Mouse (Mus musculus) forebrain, embryonic 12.5 days (tissue): ENCODE data around the gene Mien1. TPM values are rescaled to one million over a fixed set of nuclear protein-coding genes. Genes with fewer than 3 reads are reported as not detected.

Experiments used
- ATAC-seq: fragments of 200-750 bp; cut with Nextera tagmentation; 2 replicates; pipeline ENCODE4 v1.8.0; 2017; ENCODE audit warnings: moderate TSS enrichment; ENCODE audit not compliant: low FRiP score
- H3K27ac ChIP-seq: fragments of 300-500 bp; sonication (generic); 2 replicates; pipeline ENCODE4 v1.5.1; 2016; ENCODE audit warnings: mild to moderate bottlenecking
- H3K27me3 ChIP-seq: fragments of 300-500 bp; sonication (generic); 2 replicates; pipeline ENCODE4 v1.6.1; 2016; ENCODE audit warnings: mild to moderate bottlenecking
- H3K36me3 ChIP-seq: fragments of 300-500 bp; sonication (generic); replicated peaks from 2 replicates; pipeline ENCODE4 v1.6.1; 2016; ENCODE audit warnings: mild to moderate bottlenecking
- H3K4me1 ChIP-seq: fragments of 300-500 bp; sonication (generic); 2 replicates; pipeline ENCODE4 v1.6.1; 2016
- H3K4me2 ChIP-seq: fragments of 300-500 bp; sonication (generic); 2 replicates; pipeline ENCODE4 v1.6.1; 2016; ENCODE audit warnings: mild to moderate bottlenecking, moderate library complexity
- H3K4me3 ChIP-seq: fragments of 300-500 bp; sonication (generic); replicated peaks from 2 replicates; pipeline ENCODE4 v1.5.1; 2016; ENCODE audit warnings: mild to moderate bottlenecking
- H3K9ac ChIP-seq: fragments of 300-500 bp; sonication (generic); 2 replicates; pipeline ENCODE4 v1.6.1; 2016; ENCODE audit warnings: mild to moderate bottlenecking
- H3K9me3 ChIP-seq: fragments of 300-500 bp; sonication (generic); 2 replicates; pipeline ENCODE4 v1.6.1; 2016
- WGBS: fragments of 180-500 bp; shearing (Covaris S2); methylation state at CpG from one replicate; pipeline ENCODE4 v1.1.7; 2016; 5-methylcytosine and 5-hydroxymethylcytosine counted together
- polyA plus RNA-seq: library from polyadenylated mRNA; unstranded; fragments of >200 nt; fragmentation: Nextera tagmentation; extraction: Ambion mirVana; gene quantifications from 2 replicates; pipeline ENCODE4 v1.2.1, GENCODE M21; 2016

Gene Mien1
- polyA plus RNA-seq, 1 experiment from 2014 or later = 142 TPM

GRCm38 (mm10) chr11:98445238-98445637, 6.4 kb upstream of the Mien1 start:
- no peak for ATAC-seq
- WGBS = 38% methylated on average over 1 of the region's 1 CpGs
- H3K27ac ChIP-seq = no peak overlapping the region
- peaks cover 10% of the 10 kb centered on the region for H3K4me1 ChIP-seq
- no peak overlapping the region for H3K4me2 ChIP-seq
- no peaks in the 10 kb centered on the region for H3K36me3 ChIP-seq
- no peaks in the 10 kb centered on the region for H3K9me3 ChIP-seq
- H3K4me3 ChIP-seq = no peak overlapping the region
- no peak overlapping the region for H3K9ac ChIP-seq
- H3K27me3 ChIP-seq = peaks cover 49% of the 10 kb centered on the region

GRCm38 (mm10) chr11:98443688-98444087, 4.9 kb upstream of the Mien1 start:
- H3K4me3 ChIP-seq = no peak overlapping the region
- H3K9me3 ChIP-seq = no peaks in the 10 kb centered on the region
- 91% methylated on average over 1 of the region's 1 CpGs for WGBS
- H3K27ac ChIP-seq = no peak overlapping the region
- ATAC-seq = no peak
- H3K27me3 ChIP-seq = peaks cover 36% of the 10 kb centered on the region
- peaks cover 10% of the 10 kb centered on the region for H3K4me1 ChIP-seq
- no peak overlapping the region for H3K9ac ChIP-seq
- H3K4me2 ChIP-seq = no peak overlapping the region
- H3K36me3 ChIP-seq = no peaks in the 10 kb centered on the region

- Histone ChIP-seq H3K4me2 (no peak overlapping the region), H3K4me1 (peaks cover 9% of the 10 kb centered on the region), H3K9ac (no peak overlapping the region), H3K36me3 (peaks cover 22% of the 10 kb centered on the region), H3K4me3 (no peak overlapping the region), H3K27ac (no peak overlapping the region), H3K27me3 (no peaks in the 10 kb centered on the region), H3K9me3 (no peaks in the 10 kb centered on the region)
- 86% methylated on average over 6 of the region's 6 CpGs for WGBS
- no peak for ATAC-seq
Observed at GRCm38 (mm10) chr11:98437441-98437840, 1.4 kb downstream of the Mien1 start.

- no peak overlapping the region for H3K4me3 ChIP-seq
- ATAC-seq = no peak
- H3K9me3 ChIP-seq = no peaks in the 10 kb centered on the region
- no peak overlapping the region for H3K4me2 ChIP-seq
- no peaks in the 10 kb centered on the region for H3K27me3 ChIP-seq
- no peak overlapping the region for H3K27ac ChIP-seq
- WGBS = 94% methylated on average over 9 of the region's 9 CpGs
- peaks cover 22% of the 10 kb centered on the region for H3K36me3 ChIP-seq
- peaks cover 9% of the 10 kb centered on the region for H3K4me1 ChIP-seq
- H3K9ac ChIP-seq = no peak overlapping the region
Observed at GRCm38 (mm10) chr11:98435723-98436122, 3.1 kb downstream of the Mien1 start.

GRCm38 (mm10) chr11:98431743-98432502, 6.9 kb downstream of the Mien1 start:
- Histone ChIP-seq H3K27ac (no peak overlapping the region), H3K4me3 (no peak overlapping the region), H3K4me1 (no peaks in the 10 kb centered on the region), H3K4me2 (no peak overlapping the region), H3K9me3 (no peaks in the 10 kb centered on the region), H3K27me3 (no peaks in the 10 kb centered on the region), H3K9ac (no peak overlapping the region), H3K36me3 (peaks cover 27% of the 10 kb centered on the region)
- ATAC-seq = no peak
- 84% methylated on average over 9 of the region's 9 CpGs for WGBS

- Histone ChIP-seq H3K4me1 (no peaks in the 10 kb centered on the region), H3K36me3 (0 out of 2 replicates have a peak, but pooled peaks cover 13% of the 10 kb centered on the region), H3K9ac (no peak overlapping the region), H3K9me3 (no peaks in the 10 kb centered on the region), H3K4me3 (no peak overlapping the region), H3K27ac (no peak overlapping the region), H3K27me3 (no peaks in the 10 kb centered on the region), H3K4me2 (no peak overlapping the region)
- no peak for ATAC-seq
- WGBS = 87% methylated on average over 5 of the region's 5 CpGs
Observed at GRCm38 (mm10) chr11:98428436-98428835, 10.4 kb downstream of the Mien1 start.

GRCm38 (mm10) chr11:98426592-98426991, 12.2 kb downstream of the Mien1 start:
- Histone ChIP-seq H3K27ac (no peak overlapping the region), H3K4me3 (no peak overlapping the region), H3K27me3 (no peaks in the 10 kb centered on the region), H3K36me3 (peaks cover 13% of the 10 kb centered on the region; the same call in 1 of the 2 replicates), H3K9ac (no peak overlapping the region), H3K9me3 (no peaks in the 10 kb centered on the region), H3K4me1 (no peaks in the 10 kb centered on the region), H3K4me2 (no peak overlapping the region)
- WGBS = 93% methylated on average over 7 of the region's 7 CpGs
- ATAC-seq = no peak

- H3K9me3 ChIP-seq = no peaks in the 10 kb centered on the region
- 81% methylated on average over 10 of the region's 10 CpGs for WGBS
- H3K27me3 ChIP-seq = peaks cover 14% of the 10 kb centered on the region; the same call in 1 of the 2 replicates
- peaks cover 3% of the 10 kb centered on the region for H3K4me1 ChIP-seq
- no peak for ATAC-seq
- no peak overlapping the region for H3K27ac ChIP-seq
- H3K36me3 ChIP-seq = no peaks in the 10 kb centered on the region; the same call in 1 of the 2 replicates
- H3K4me3 ChIP-seq = no peak overlapping the region
- H3K4me2 ChIP-seq = no peak overlapping the region
- H3K9ac ChIP-seq = no peak overlapping the region
Observed at GRCm38 (mm10) chr11:98418939-98419547, 19.7 kb downstream of the Mien1 start.

GRCm38 (mm10) chr11:98418273-98418672, 20.5 kb downstream of the Mien1 start:
- 68% methylated on average over 6 of the region's 6 CpGs for WGBS
- H3K4me3 ChIP-seq = no peak overlapping the region
- H3K4me2 ChIP-seq = no peak overlapping the region
- H3K4me1 ChIP-seq = peaks cover 11% of the 10 kb centered on the region
- no peaks in the 10 kb centered on the region for H3K9me3 ChIP-seq
- H3K36me3 ChIP-seq = no peaks in the 10 kb centered on the region; the same call in 1 of the 2 replicates
- no peak overlapping the region for H3K9ac ChIP-seq
- H3K27me3 ChIP-seq = peaks cover 21% of the 10 kb centered on the region
- ATAC-seq = no peak
- no peak overlapping the region for H3K27ac ChIP-seq

- ATAC-seq = no peak
- H3K9ac ChIP-seq = no peak overlapping the region
- H3K4me3 ChIP-seq = no peak overlapping the region
- H3K9me3 ChIP-seq = no peaks in the 10 kb centered on the region
- H3K27me3 ChIP-seq = peaks cover 31% of the 10 kb centered on the region
- 85% methylated on average over 1 of the region's 1 CpGs for WGBS
- H3K36me3 ChIP-seq = no peaks in the 10 kb centered on the region
- H3K27ac ChIP-seq = no peak overlapping the region
- H3K4me1 ChIP-seq = peaks cover 18% of the 10 kb centered on the region
- no peak overlapping the region for H3K4me2 ChIP-seq
Observed at GRCm38 (mm10) chr11:98417074-98417473, 21.7 kb downstream of the Mien1 start.

- no peak for ATAC-seq
- Histone ChIP-seq H3K9me3 (no peaks in the 10 kb centered on the region), H3K27me3 (peaks cover 53% of the 10 kb centered on the region), H3K4me3 (no peak overlapping the region; the same call in 1 of the 2 replicates), H3K9ac (0 out of 2 replicates have a peak overlapping the region, but pooled peaks have one; percentile 5), H3K4me1 (peaks cover 30% of the 10 kb centered on the region), H3K27ac (no peak overlapping the region), H3K36me3 (no peaks in the 10 kb centered on the region), H3K4me2 (peak overlapping the region; percentile 98; the same call in 1 of the 2 replicates)
- 26% methylated on average over 2 of the region's 2 CpGs for WGBS
Observed at GRCm38 (mm10) chr11:98414162-98414561, 24.6 kb downstream of the Mien1 start.

GRCm38 (mm10) chr11:98413731-98414130, 25.1 kb downstream of the Mien1 start:
- ATAC-seq = no peak
- Histone ChIP-seq H3K27me3 (peaks cover 53% of the 10 kb centered on the region), H3K9ac (peak overlapping the region; percentile 91; the same call in 1 of the 2 replicates), H3K36me3 (no peaks in the 10 kb centered on the region), H3K4me2 (peak overlapping the region; percentile 98), H3K4me3 (peak overlapping the region; percentile 72), H3K9me3 (no peaks in the 10 kb centered on the region), H3K27ac (no peak overlapping the region), H3K4me1 (peaks cover 35% of the 10 kb centered on the region)
- 39% methylated on average over 7 of the region's 7 CpGs for WGBS
